Mouse (Mus musculus): ENCODE measurements around the gene Cdkn3. TPM values are rescaled to one million over a fixed set of nuclear protein-coding genes. Genes with fewer than 3 reads are reported as not detected.
"Not testable (repeated sequence)": the region's sequence is repeated elsewhere in the genome, so short reads cannot be mapped to it uniquely, and the experiment has no call there.

The Cdkn3 gene
- polyA plus RNA-seq (2012; rRNA removed): 7.0 and 10.3 TPM in 2 replicates

GRCm38 (mm10) chr14:46760355-46761029 lies at the start of gene Cdkn3:
Gene Cdkn3, plus strand, starts transcription at chr14:46760541.
- TF ChIP-seq POLR2A (IDR thresholded peaks at IDR 0.05; ENCODE audit: borderline replicate concordance, extremely low read depth, insufficient read depth, insufficient read length, poor library complexity, severe bottlenecking): 0 out of 2 replicates have a peak, but pooled peaks have one; percentile 11
- TF ChIP-seq CTCF (IDR thresholded peaks at IDR 0.05; ENCODE audit: borderline replicate concordance, extremely low read depth, insufficient read depth, insufficient read length): no peak
- DNase-seq (ENCODE audit: low read depth): peak; percentile 97

- no peak for TF ChIP-seq POLR2A (IDR thresholded peaks at IDR 0.05; ENCODE audit: borderline replicate concordance, extremely low read depth, insufficient read depth, insufficient read length, poor library complexity, severe bottlenecking)
- TF ChIP-seq CTCF (IDR thresholded peaks at IDR 0.05; ENCODE audit: borderline replicate concordance, extremely low read depth, insufficient read depth, insufficient read length): no peak
- peak; percentile 43 for DNase-seq (ENCODE audit: low read depth)
These were observed 41.8 kb upstream of the Cdkn3 start for GRCm38 (mm10) chr14:46718483-46718922.

GRCm38 (mm10) chr14:46722031-46722430 lies 38.3 kb upstream of the Cdkn3 start:
- peak; percentile 41 for DNase-seq (ENCODE audit: low read depth)
- TF ChIP-seq CTCF (IDR thresholded peaks at IDR 0.05; ENCODE audit: borderline replicate concordance, extremely low read depth, insufficient read depth, insufficient read length) (peak; percentile 51; the same call in 1 of the 2 replicates), POLR2A (IDR thresholded peaks at IDR 0.05; ENCODE audit: borderline replicate concordance, extremely low read depth, insufficient read depth, insufficient read length, poor library complexity, severe bottlenecking) (no peak)

GRCm38 (mm10) chr14:46723828-46724227 lies 36.5 kb upstream of the Cdkn3 start:
- TF ChIP-seq POLR2A (IDR thresholded peaks at IDR 0.05; ENCODE audit: borderline replicate concordance, extremely low read depth, insufficient read depth, insufficient read length, poor library complexity, severe bottlenecking): no peak
- TF ChIP-seq CTCF (IDR thresholded peaks at IDR 0.05; ENCODE audit: borderline replicate concordance, extremely low read depth, insufficient read depth, insufficient read length): peak; percentile 54; the same call in 1 of the 2 replicates
- peak; percentile 78 for DNase-seq (ENCODE audit: low read depth)

- no peak for DNase-seq (ENCODE audit: low read depth)
- TF ChIP-seq CTCF (IDR thresholded peaks at IDR 0.05; ENCODE audit: borderline replicate concordance, extremely low read depth, insufficient read depth, insufficient read length) (no peak), POLR2A (IDR thresholded peaks at IDR 0.05; ENCODE audit: borderline replicate concordance, extremely low read depth, insufficient read depth, insufficient read length, poor library complexity, severe bottlenecking) (no peak)
These were observed 35.4 kb upstream of the Cdkn3 start for GRCm38 (mm10) chr14:46724941-46725340.

GRCm38 (mm10) chr14:46725743-46726142 lies 34.6 kb upstream of the Cdkn3 start:
- TF ChIP-seq POLR2A (IDR thresholded peaks at IDR 0.05; ENCODE audit: borderline replicate concordance, extremely low read depth, insufficient read depth, insufficient read length, poor library complexity, severe bottlenecking): no peak
- peak; percentile 52; the same call in 1 of the 2 replicates for TF ChIP-seq CTCF (IDR thresholded peaks at IDR 0.05; ENCODE audit: borderline replicate concordance, extremely low read depth, insufficient read depth, insufficient read length)
- peak; percentile 21 for DNase-seq (ENCODE audit: low read depth)

GRCm38 (mm10) chr14:46734262-46734661 lies 26.1 kb upstream of the Cdkn3 start:
- no peak for DNase-seq (ENCODE audit: low read depth)
- no peak for TF ChIP-seq POLR2A (IDR thresholded peaks at IDR 0.05; ENCODE audit: borderline replicate concordance, extremely low read depth, insufficient read depth, insufficient read length, poor library complexity, severe bottlenecking)
- TF ChIP-seq CTCF (IDR thresholded peaks at IDR 0.05; ENCODE audit: borderline replicate concordance, extremely low read depth, insufficient read depth, insufficient read length): no peak

GRCm38 (mm10) chr14:46734761-46735455 lies 25.4 kb upstream of the Cdkn3 start:
- no peak for DNase-seq (ENCODE audit: low read depth)
- TF ChIP-seq CTCF (IDR thresholded peaks at IDR 0.05; ENCODE audit: borderline replicate concordance, extremely low read depth, insufficient read depth, insufficient read length): no peak
- no peak for TF ChIP-seq POLR2A (IDR thresholded peaks at IDR 0.05; ENCODE audit: borderline replicate concordance, extremely low read depth, insufficient read depth, insufficient read length, poor library complexity, severe bottlenecking)

GRCm38 (mm10) chr14:46736366-46736765 lies 24.0 kb upstream of the Cdkn3 start:
- no peak for TF ChIP-seq POLR2A (IDR thresholded peaks at IDR 0.05; ENCODE audit: borderline replicate concordance, extremely low read depth, insufficient read depth, insufficient read length, poor library complexity, severe bottlenecking)
- TF ChIP-seq CTCF (IDR thresholded peaks at IDR 0.05; ENCODE audit: borderline replicate concordance, extremely low read depth, insufficient read depth, insufficient read length): no peak
- DNase-seq (ENCODE audit: low read depth): no peak

- DNase-seq (ENCODE audit: low read depth): not testable (repeated sequence)
These were observed 23.0 kb upstream of the Cdkn3 start for GRCm38 (mm10) chr14:46737346-46737745.

- DNase-seq (ENCODE audit: low read depth): no peak
- TF ChIP-seq POLR2A (IDR thresholded peaks at IDR 0.05; ENCODE audit: borderline replicate concordance, extremely low read depth, insufficient read depth, insufficient read length, poor library complexity, severe bottlenecking): no peak
- no peak for TF ChIP-seq CTCF (IDR thresholded peaks at IDR 0.05; ENCODE audit: borderline replicate concordance, extremely low read depth, insufficient read depth, insufficient read length)
These were observed 17.7 kb upstream of the Cdkn3 start for GRCm38 (mm10) chr14:46742674-46743073.

- no peak for TF ChIP-seq POLR2A (IDR thresholded peaks at IDR 0.05; ENCODE audit: borderline replicate concordance, extremely low read depth, insufficient read depth, insufficient read length, poor library complexity, severe bottlenecking)
- TF ChIP-seq CTCF (IDR thresholded peaks at IDR 0.05; ENCODE audit: borderline replicate concordance, extremely low read depth, insufficient read depth, insufficient read length): no peak
- DNase-seq (ENCODE audit: low read depth): no peak
These were observed 14.9 kb upstream of the Cdkn3 start for GRCm38 (mm10) chr14:46745413-46745812.

GRCm38 (mm10) chr14:46754371-46754770 lies 6.0 kb upstream of the Cdkn3 start:
- DNase-seq (ENCODE audit: low read depth): not testable (repeated sequence)

All from brain, embryonic 14.5 days (tissue).